Mouse (Mus musculus) ovary, postnatal 10 days (tissue): ENCODE results near the gene Scd3.
A peak's percentile ranks its signal among the peaks of the same experiment; 100 is the strongest.

ENCODE experiments used
- DNase-seq: peaks from one replicate; pipeline ENCODE4 v3.0.0; 2022; ENCODE audit warnings: low spot score

Gene Scd3

GRCm38 (mm10) chr19:44203015-44203564 is at the start of gene Scd3:
Gene Scd3 (plus strand): TSS chr19:44203269.
- DNase-seq, result no peak

GRCm38 (mm10) chr19:44153781-44154180 is 49.3 kb upstream of the Scd3 start:
- DNase-seq, result no peak

- DNase-seq, result no peak
These were observed 46.1 kb upstream of the Scd3 start for GRCm38 (mm10) chr19:44157005-44157404.

- DNase-seq, result no peak
These were observed 43.7 kb upstream of the Scd3 start for GRCm38 (mm10) chr19:44159386-44159785.

GRCm38 (mm10) chr19:44161515-44161914 is 41.6 kb upstream of the Scd3 start:
- DNase-seq, result no peak

- no peak for DNase-seq
These were observed 28.2 kb upstream of the Scd3 start for GRCm38 (mm10) chr19:44174835-44175234.

- no peak for DNase-seq
These were observed 26.3 kb upstream of the Scd3 start for GRCm38 (mm10) chr19:44176741-44177140.

GRCm38 (mm10) chr19:44180502-44180901 is 22.6 kb upstream of the Scd3 start:
- DNase-seq, result no peak

- DNase-seq, result no peak
These were observed 19.1 kb upstream of the Scd3 start for GRCm38 (mm10) chr19:44183968-44184367.

- no peak for DNase-seq
These were observed 14.0 kb upstream of the Scd3 start for GRCm38 (mm10) chr19:44189056-44189455.

- DNase-seq, result no peak
These were observed 10.7 kb upstream of the Scd3 start, which contains the start of gene Pkd2l1 for GRCm38 (mm10) chr19:44192342-44192741. Gene Pkd2l1 (minus strand): TSS chr19:44192442.

GRCm38 (mm10) chr19:44193906-44194305 is 9.2 kb upstream of the Scd3 start:
- no peak for DNase-seq

GRCm38 (mm10) chr19:44195138-44195537 is 7.9 kb upstream of the Scd3 start:
- peak; percentile 33 for DNase-seq

- DNase-seq, result no peak
These were observed 5.8 kb upstream of the Scd3 start for GRCm38 (mm10) chr19:44197053-44197852.

GRCm38 (mm10) chr19:44198494-44198893 is 4.6 kb upstream of the Scd3 start:
- no peak for DNase-seq

- no peak for DNase-seq
These were observed 4.1 kb upstream of the Scd3 start for GRCm38 (mm10) chr19:44198964-44199363.

- no peak for DNase-seq
These were observed 4.0 kb downstream of the Scd3 start for GRCm38 (mm10) chr19:44207079-44207478.

- DNase-seq, result no peak
These were observed 12.2 kb downstream of the Scd3 start for GRCm38 (mm10) chr19:44215255-44215654.

GRCm38 (mm10) chr19:44217958-44218525 is 15.0 kb downstream of the Scd3 start:
- DNase-seq, result no peak

GRCm38 (mm10) chr19:44225728-44226127 is 22.7 kb downstream of the Scd3 start:
- no peak for DNase-seq

GRCm38 (mm10) chr19:44229776-44230175 is 26.7 kb downstream of the Scd3 start:
- DNase-seq, result no peak

GRCm38 (mm10) chr19:44230212-44230611 is 27.1 kb downstream of the Scd3 start:
- no peak for DNase-seq

GRCm38 (mm10) chr19:44231608-44232151 is 28.6 kb downstream of the Scd3 start:
- DNase-seq, result no peak
